Mouse (Mus musculus): Measurements from ENCODE around the gene Gm3854. TPM values are rescaled to one million over a fixed set of nuclear protein-coding genes. Genes with fewer than 3 reads are reported as not detected.
"Not testable (repeated sequence)": the region's sequence is repeated elsewhere in the genome, so short reads cannot be mapped to it uniquely, and the experiment has no call there.

Gm3854 gene
- polyA plus RNA-seq, 1 experiment, result not detected

DNA sequence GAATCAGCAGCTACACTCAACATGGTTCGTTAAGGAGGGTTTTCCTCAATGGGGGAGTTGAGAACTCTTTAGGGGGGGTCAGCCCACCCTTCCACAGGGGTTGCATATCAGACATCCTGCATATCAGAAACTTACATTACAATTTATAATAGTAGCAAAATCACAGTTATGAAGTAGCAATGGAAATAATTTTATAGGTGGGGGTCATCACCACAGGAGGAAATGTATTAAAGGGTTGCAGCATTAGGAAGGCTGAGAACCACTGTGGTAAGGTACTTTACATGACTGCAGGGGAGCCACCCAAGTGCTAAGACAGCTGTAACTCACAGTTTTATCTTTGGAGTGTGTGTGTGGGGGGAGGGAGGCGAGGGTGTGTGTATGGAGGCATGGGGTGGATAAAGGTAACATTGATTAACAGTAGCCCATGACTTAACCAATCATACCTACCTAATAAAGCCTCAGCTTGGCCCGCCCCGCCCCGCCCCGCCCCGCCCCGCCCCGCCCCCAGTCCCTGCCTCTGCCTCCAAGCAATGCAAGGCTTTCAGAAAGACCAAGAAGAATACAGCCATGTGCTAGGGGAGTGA lies 17.0 kb downstream of the Gm3854 start:
- H3K4me3 ChIP-seq (replicated peaks; ENCODE audit: control insufficient read depth, low read depth, low read length), result no peak overlapping the region
- TF ChIP-seq POLR2A (IDR thresholded peaks at IDR 0.05; ENCODE audit: borderline replicate concordance, control insufficient read depth, low read depth, low read length) (no peak), CTCF (IDR thresholded peaks at IDR 0.05; ENCODE audit: control insufficient read depth, insufficient read depth, low read length) (no peak)
- no peaks in the 10 kb centered on the region; the same call in 1 of the 2 replicates for H3K4me1 ChIP-seq (ENCODE audit: control insufficient read depth, insufficient read depth, low read length)
- WGBS, result 40% methylated on average over 9 of the region's 9 CpGs
- H3K27ac ChIP-seq (ENCODE audit: control insufficient read depth, insufficient read depth, low read depth, low read length, poor library complexity), result no peak overlapping the region

GRCm38 (mm10) chr7:6361756-6362155 lies 18.2 kb downstream of the Gm3854 start:
- Histone ChIP-seq H3K4me3 (replicated peaks; ENCODE audit: control insufficient read depth, low read depth, low read length) (no peak overlapping the region), H3K27ac (ENCODE audit: control insufficient read depth, insufficient read depth, low read depth, low read length, poor library complexity) (no peak overlapping the region), H3K4me1 (ENCODE audit: control insufficient read depth, insufficient read depth, low read length) (no peaks in the 10 kb centered on the region; the same call in 1 of the 2 replicates)
- WGBS, result 26% methylated on average over 7 of the region's 7 CpGs
- TF ChIP-seq POLR2A (IDR thresholded peaks at IDR 0.05; ENCODE audit: borderline replicate concordance, control insufficient read depth, low read depth, low read length), result no peak
- TF ChIP-seq CTCF (IDR thresholded peaks at IDR 0.05; ENCODE audit: control insufficient read depth, insufficient read depth, low read length), result no peak

GRCm38 (mm10) chr7:6362268-6363046 lies 18.9 kb downstream of the Gm3854 start:
- Histone ChIP-seq H3K4me3 (replicated peaks; ENCODE audit: control insufficient read depth, low read depth, low read length) (peak overlapping the region; percentile 73), H3K4me1 (ENCODE audit: control insufficient read depth, insufficient read depth, low read length) (no peaks in the 10 kb centered on the region; the same call in 1 of the 2 replicates), H3K27ac (ENCODE audit: control insufficient read depth, insufficient read depth, low read depth, low read length, poor library complexity) (no peak overlapping the region)
- no peak for TF ChIP-seq CTCF (IDR thresholded peaks at IDR 0.05; ENCODE audit: control insufficient read depth, insufficient read depth, low read length)
- no peak for TF ChIP-seq POLR2A (IDR thresholded peaks at IDR 0.05; ENCODE audit: borderline replicate concordance, control insufficient read depth, low read depth, low read length)
- under 1% methylated on average over 38 of the region's 38 CpGs for WGBS

GRCm38 (mm10) chr7:6363047-6363488 lies 19.5 kb downstream of the Gm3854 start, which contains the start of gene Zfp78:
TSS of gene Zfp78 (plus strand) at chr7:6363280.
- no peaks in the 10 kb centered on the region; the same call in 1 of the 2 replicates for H3K4me1 ChIP-seq (ENCODE audit: control insufficient read depth, insufficient read depth, low read length)
- WGBS, result under 1% methylated on average over 23 of the region's 23 CpGs

DNA sequence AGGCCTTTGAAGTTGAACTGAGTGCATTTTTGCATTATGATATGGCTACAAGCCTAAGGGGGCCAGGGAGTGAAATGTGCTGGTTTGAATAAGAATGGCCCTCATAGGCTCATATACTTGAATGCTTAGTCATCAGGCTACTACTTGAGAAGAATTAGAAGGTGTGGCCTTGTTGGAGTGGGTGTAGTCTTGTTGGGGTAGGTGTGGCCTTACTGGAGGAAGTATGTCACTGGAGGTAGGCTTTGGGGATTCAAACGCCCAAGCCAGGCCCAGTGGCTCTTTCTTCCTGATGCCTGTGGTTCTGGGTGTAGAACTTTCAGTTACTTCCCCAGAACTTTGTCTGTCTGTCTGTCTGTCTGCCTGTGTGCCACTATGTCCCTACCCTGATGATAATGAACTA lies 21.2 kb downstream of the Gm3854 start:
- TF ChIP-seq POLR2A (IDR thresholded peaks at IDR 0.05; ENCODE audit: borderline replicate concordance, control insufficient read depth, low read depth, low read length) (no peak), CTCF (IDR thresholded peaks at IDR 0.05; ENCODE audit: control insufficient read depth, insufficient read depth, low read length) (no peak)
- WGBS, result 53% methylated on average over 1 of the region's 1 CpGs
- H3K27ac ChIP-seq (ENCODE audit: control insufficient read depth, insufficient read depth, low read depth, low read length, poor library complexity), result no peak overlapping the region
- H3K4me1 ChIP-seq (ENCODE audit: control insufficient read depth, insufficient read depth, low read length), result no peaks in the 10 kb centered on the region; the same call in 1 of the 2 replicates
- H3K4me3 ChIP-seq (replicated peaks; ENCODE audit: control insufficient read depth, low read depth, low read length), result no peak overlapping the region

More at GRCm38 (mm10) chr7:6363047-6363488, 19.5 kb downstream of the Gm3854 start, which contains the start of gene Zfp78:
- Histone ChIP-seq H3K27ac (ENCODE audit: control insufficient read depth, insufficient read depth, low read depth, low read length, poor library complexity) (peak within 1 kb of the TSS; percentile 35), H3K4me3 (replicated peaks; ENCODE audit: control insufficient read depth, low read depth, low read length) (peak within 1 kb of the TSS; percentile 73)
- TF ChIP-seq POLR2A (IDR thresholded peaks at IDR 0.05; ENCODE audit: borderline replicate concordance, control insufficient read depth, low read depth, low read length), result peak; percentile 26; the same call in 1 of the 2 replicates
- TF ChIP-seq CTCF (IDR thresholded peaks at IDR 0.05; ENCODE audit: control insufficient read depth, insufficient read depth, low read length), result no peak

DNA sequence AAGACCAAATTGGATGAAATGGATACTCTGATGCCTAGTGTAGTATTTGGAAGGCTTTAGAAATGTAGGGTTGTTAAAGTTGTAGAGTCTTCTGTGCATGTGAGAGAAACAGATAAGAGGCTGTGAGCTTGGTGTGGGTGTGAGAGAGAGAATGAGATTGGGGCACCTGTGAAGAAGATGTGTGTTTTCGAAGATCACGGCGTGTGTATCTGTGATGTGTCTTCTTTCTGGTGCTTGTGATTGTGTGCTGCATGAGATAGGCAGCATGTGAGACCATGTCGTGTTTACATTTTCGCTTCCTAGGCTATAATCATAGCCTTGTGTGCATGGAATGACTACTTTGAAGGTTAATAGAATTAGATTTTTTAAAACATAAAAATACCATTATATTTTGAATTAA lies 23.6 kb downstream of the Gm3854 start:
- H3K27ac ChIP-seq (ENCODE audit: control insufficient read depth, insufficient read depth, low read depth, low read length, poor library complexity), result no peak overlapping the region
- WGBS, result 70% methylated on average over 5 of the region's 5 CpGs
- no peak overlapping the region for H3K4me3 ChIP-seq (replicated peaks; ENCODE audit: control insufficient read depth, low read depth, low read length)
- TF ChIP-seq POLR2A (IDR thresholded peaks at IDR 0.05; ENCODE audit: borderline replicate concordance, control insufficient read depth, low read depth, low read length) (no peak), CTCF (IDR thresholded peaks at IDR 0.05; ENCODE audit: control insufficient read depth, insufficient read depth, low read length) (no peak)
- no peaks in the 10 kb centered on the region; the same call in 1 of the 2 replicates for H3K4me1 ChIP-seq (ENCODE audit: control insufficient read depth, insufficient read depth, low read length)

DNA sequence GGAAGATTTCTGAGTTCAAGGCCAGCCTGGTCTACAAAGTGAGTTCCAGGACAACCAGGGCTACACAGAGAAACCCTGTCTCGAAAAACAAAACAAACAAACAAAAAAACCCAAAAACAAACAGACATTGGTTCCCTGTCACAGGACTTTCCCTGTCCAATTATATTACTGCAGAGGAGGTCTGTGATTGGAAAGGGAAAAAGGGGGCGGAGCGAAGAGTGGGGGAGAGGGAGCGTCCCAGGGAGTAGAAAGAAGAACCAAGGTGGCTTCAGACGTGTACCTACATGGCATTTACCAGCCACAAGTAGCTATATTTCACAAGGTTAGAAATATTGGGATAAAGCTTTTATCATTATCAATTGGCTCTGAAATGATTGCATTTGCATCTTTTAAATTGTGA lies 24.6 kb downstream of the Gm3854 start:
- H3K27ac ChIP-seq (ENCODE audit: control insufficient read depth, insufficient read depth, low read depth, low read length, poor library complexity); H3K4me1 ChIP-seq (ENCODE audit: control insufficient read depth, insufficient read depth, low read length); H3K4me3 ChIP-seq (replicated peaks; ENCODE audit: control insufficient read depth, low read depth, low read length): not testable (repeated sequence)
- WGBS, result 85% methylated on average over 5 of the region's 5 CpGs

GRCm38 (mm10) chr7:6369460-6369859 lies 25.9 kb downstream of the Gm3854 start:
- no peak overlapping the region for H3K27ac ChIP-seq (ENCODE audit: control insufficient read depth, insufficient read depth, low read depth, low read length, poor library complexity)
- TF ChIP-seq POLR2A (IDR thresholded peaks at IDR 0.05; ENCODE audit: borderline replicate concordance, control insufficient read depth, low read depth, low read length) (no peak), CTCF (IDR thresholded peaks at IDR 0.05; ENCODE audit: control insufficient read depth, insufficient read depth, low read length) (no peak)
- WGBS, result 83% methylated on average over 3 of the region's 3 CpGs
- H3K4me3 ChIP-seq (replicated peaks; ENCODE audit: control insufficient read depth, low read depth, low read length), result no peak overlapping the region
- no peaks in the 10 kb centered on the region; the same call in 1 of the 2 replicates for H3K4me1 ChIP-seq (ENCODE audit: control insufficient read depth, insufficient read depth, low read length)

Measured in bone marrow, adult 2 months (tissue).